Mouse (Mus musculus): Measurements from ENCODE around the gene Slain2.

DNA sequence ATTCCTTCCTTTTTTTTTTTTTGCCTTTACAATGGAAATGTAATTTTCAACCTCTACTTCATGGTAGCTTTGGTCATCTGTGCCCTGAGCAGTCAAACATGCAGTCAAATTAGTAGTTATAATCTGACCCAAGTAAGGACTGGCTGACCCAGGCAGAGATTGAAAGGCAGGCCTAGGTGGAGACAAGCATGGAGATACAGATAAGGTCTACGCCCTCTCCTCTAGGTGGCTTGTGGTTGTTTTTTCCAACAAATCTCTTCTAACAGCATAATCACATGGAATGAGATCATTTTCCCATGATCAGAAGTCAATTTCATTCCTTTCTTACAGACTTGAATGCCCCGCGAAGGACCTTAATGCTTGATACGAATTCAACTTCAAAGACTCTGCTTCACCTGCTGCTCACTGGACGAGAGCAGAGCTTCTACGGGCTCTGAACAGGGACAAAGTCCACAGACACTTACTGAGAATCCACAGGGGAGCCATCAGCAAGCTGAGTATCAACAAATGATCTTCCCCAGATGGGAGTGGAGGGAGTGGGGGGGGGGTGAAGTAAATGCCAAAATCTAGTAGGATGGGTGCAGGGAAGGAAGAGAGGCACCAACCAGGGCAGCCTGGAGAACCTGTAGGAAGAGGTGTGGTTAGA is 47.7 kb upstream of the Slain2 start:
- TF ChIP-seq CTCF (conservative IDR thresholded peaks at IDR 0.05 in 1 of 2, IDR thresholded peaks at IDR 0.05 in 1 of 2; ENCODE audit: low read depth in 2 of 2, low read length in 2 of 2) (no peak), POLR2A (IDR thresholded peaks at IDR 0.05; ENCODE audit: low read depth, low read length) (no peak), JUN (IDR thresholded peaks at IDR 0.05; ENCODE audit: insufficient read depth, low read depth, low read length) (no peak), ELF1 (IDR thresholded peaks at IDR 0.05; ENCODE audit: low read depth, low read length) (no peak), TCF12 (IDR thresholded peaks at IDR 0.05; ENCODE audit: low read depth, low read length) (no peak), EP300 (IDR thresholded peaks at IDR 0.05; ENCODE audit: low read length) (no peak), HCFC1 (IDR thresholded peaks at IDR 0.05; ENCODE audit: low read depth, low read length) (no peak)
